Mouse (Mus musculus) myocyte (in vitro differentiated cells): ENCODE measurements around the gene Zfp709. TPM values are rescaled to one million over a fixed set of nuclear protein-coding genes. Genes with fewer than 3 reads are reported as not detected.
"Not testable (repeated sequence)": the region's sequence is repeated elsewhere in the genome, so short reads cannot be mapped to it uniquely, and the experiment has no call there.

ENCODE experiments used
- H3K27me3 ChIP-seq: one replicate; pipeline ENCODE4 v1.6.1; 2011; ENCODE audit not compliant: control insufficient read depth, insufficient read depth, insufficient read length
- H3K36me3 ChIP-seq: one replicate; pipeline ENCODE4 v1.6.1; 2011; ENCODE audit not compliant: control insufficient read depth, insufficient read depth
- H3K4me2 ChIP-seq: one replicate; pipeline ENCODE4 v1.6.1; 2011; ENCODE audit warnings: low read depth, control low read depth
- H3K4me3 ChIP-seq: one replicate; pipeline ENCODE4 v1.5.1; 2011; ENCODE audit warnings: mild to moderate bottlenecking, control low read depth, moderate library complexity
- H3K79me2 ChIP-seq: one replicate; pipeline ENCODE4 v1.6.1; 2011; ENCODE audit not compliant: control insufficient read depth, insufficient read depth
- H3ac ChIP-seq: one replicate; pipeline ENCODE4 v1.6.1; 2011; ENCODE audit not compliant: control insufficient read depth, insufficient read length
- MYOG ChIP-seq, 3 experiments: IDR thresholded peaks; one replicate each; pipeline ENCODE4 v1.6.1; 2011; ENCODE audit warnings: control low read depth in 2 of 3, low read depth in 2 of 3, mild to moderate bottlenecking in 2 of 3; ENCODE audit not compliant: insufficient read length in 2 of 3, control insufficient read depth in 1 of 3, insufficient read depth in 1 of 3
- POLR2A ChIP-seq: IDR thresholded peaks from one replicate; pipeline ENCODE4 v1.6.1; 2011; ENCODE audit warnings: low read depth, mild to moderate bottlenecking, control low read depth, moderate library complexity; ENCODE audit not compliant: insufficient read length
- polyA plus RNA-seq: library from polyadenylated mRNA; unstranded; fragments of >200 nt; fragmentation: generic; extraction: Trizol; gene quantifications from one replicate; pipeline ENCODE4 v1.2.1, GENCODE M21; 2012; ENCODE audit warnings: missing spikeins

The Zfp709 gene
- 0.31 TPM for polyA plus RNA-seq

GRCm38 (mm10) chr8:71881618-71882274 is at the start of gene Zfp709:
Zfp709 (plus strand) TSS chr8:71882019.
- H3K4me2 ChIP-seq = peak within 1 kb of the TSS; percentile 51
- H3K27me3 ChIP-seq = no peaks in the 10 kb centered on the region
- TF ChIP-seq MYOG (IDR thresholded peaks at IDR 0.05; ENCODE audit: control insufficient read depth in 1 of 3, insufficient read depth in 1 of 3, insufficient read length in 2 of 3, low read depth in 2 of 3) (no peak), POLR2A (peak; percentile 33)
- H3K36me3 ChIP-seq = no peaks in the 10 kb centered on the region
- no peak within 1 kb of the TSS for H3ac ChIP-seq
- peak within 1 kb of the TSS; percentile 17 for H3K4me3 ChIP-seq
- no peaks in the 10 kb centered on the region for H3K79me2 ChIP-seq

- H3K79me2 ChIP-seq, H3K4me3 ChIP-seq, H3K27me3 ChIP-seq, H3ac ChIP-seq, H3K36me3 ChIP-seq, H3K4me2 ChIP-seq: not testable (repeated sequence)
These were observed 43.6 kb upstream of the Zfp709 start for GRCm38 (mm10) chr8:71838207-71838606.

DNA sequence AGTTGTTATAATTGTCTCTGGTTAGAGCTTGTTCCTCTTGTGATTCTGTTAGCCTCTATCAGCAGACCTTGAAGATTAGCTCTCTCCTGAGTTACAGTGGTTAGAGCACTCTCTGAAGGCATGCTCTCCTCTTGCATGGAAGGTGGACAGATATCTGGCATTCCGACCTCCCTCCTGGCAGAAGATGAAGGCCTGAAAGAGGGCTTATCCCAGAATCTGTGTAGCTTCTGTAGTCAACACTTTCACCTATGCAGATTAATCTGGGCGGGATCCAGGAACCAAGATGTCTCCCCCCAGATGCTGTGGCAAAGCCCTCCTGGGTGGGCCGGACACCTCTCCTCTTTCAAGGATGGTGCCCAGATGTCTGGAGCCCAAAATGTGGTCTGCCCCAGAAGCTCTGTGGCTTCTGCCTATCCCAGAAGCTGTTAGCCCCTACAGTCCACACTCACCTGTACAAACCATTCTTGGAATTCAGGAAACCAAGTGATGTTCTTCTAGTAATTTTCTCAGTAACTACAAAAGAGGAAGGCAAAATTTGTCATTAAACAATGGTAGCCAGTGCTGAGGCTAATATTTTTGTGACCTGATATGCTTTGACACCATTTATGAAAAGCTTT is 40.5 kb upstream of the Zfp709 start:
- not testable (repeated sequence) for H3K27me3 ChIP-seq, H3ac ChIP-seq, H3K36me3 ChIP-seq, H3K79me2 ChIP-seq, H3K4me3 ChIP-seq, H3K4me2 ChIP-seq

- not testable (repeated sequence) for H3K4me3 ChIP-seq, H3K79me2 ChIP-seq, H3ac ChIP-seq, H3K27me3 ChIP-seq, H3K36me3 ChIP-seq, H3K4me2 ChIP-seq
These were observed 39.3 kb upstream of the Zfp709 start for GRCm38 (mm10) chr8:71842476-71842875.

DNA sequence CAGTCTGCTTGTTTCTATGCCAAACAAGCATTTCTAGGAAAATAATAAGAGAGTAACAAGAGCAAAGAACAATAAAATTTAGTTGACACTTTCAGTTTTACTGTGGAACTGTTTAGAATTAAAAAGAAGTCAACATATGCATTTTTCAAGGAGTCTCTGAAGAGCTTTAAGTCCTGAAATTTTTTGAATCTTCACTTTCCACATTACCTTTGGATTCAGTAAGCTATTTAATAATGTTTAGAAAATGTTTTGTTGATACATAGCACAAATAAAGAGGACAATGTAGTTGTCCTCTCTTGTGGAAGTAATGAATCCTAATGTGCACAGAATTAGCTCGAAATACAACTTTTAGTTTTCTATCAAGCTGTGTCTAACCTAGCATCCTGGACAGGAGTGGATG is 37.4 kb upstream of the Zfp709 start:
- not testable (repeated sequence) for H3K36me3 ChIP-seq, H3K27me3 ChIP-seq, H3ac ChIP-seq, H3K4me2 ChIP-seq, H3K4me3 ChIP-seq, H3K79me2 ChIP-seq

GRCm38 (mm10) chr8:71845993-71846483 is 35.8 kb upstream of the Zfp709 start:
- not testable (repeated sequence) for H3ac ChIP-seq, H3K79me2 ChIP-seq, H3K36me3 ChIP-seq, H3K4me3 ChIP-seq, H3K4me2 ChIP-seq, H3K27me3 ChIP-seq

DNA sequence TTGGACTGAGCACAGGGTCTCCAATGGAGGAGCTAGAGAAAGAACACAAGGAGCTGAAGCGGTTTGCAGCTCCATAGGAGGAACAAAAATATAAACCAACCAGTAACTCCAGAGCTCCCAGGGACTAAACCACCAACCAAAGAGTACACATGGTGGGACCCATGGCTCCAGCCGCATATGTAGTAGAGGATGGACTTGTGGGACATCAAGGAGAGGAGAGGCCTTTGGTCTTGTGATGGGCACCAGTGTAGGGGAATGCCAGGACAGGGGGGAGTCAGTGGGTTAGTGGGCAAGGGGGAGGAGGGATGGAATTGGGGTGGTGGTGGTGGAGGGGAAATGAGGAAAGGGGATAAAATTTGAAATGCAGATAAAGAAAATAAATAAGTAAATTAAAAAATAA is 35.1 kb upstream of the Zfp709 start:
- H3K36me3 ChIP-seq, H3K4me3 ChIP-seq, H3ac ChIP-seq, H3K79me2 ChIP-seq, H3K27me3 ChIP-seq, H3K4me2 ChIP-seq: not testable (repeated sequence)

- H3K27me3 ChIP-seq, H3K36me3 ChIP-seq, H3K4me3 ChIP-seq, H3K79me2 ChIP-seq, H3K4me2 ChIP-seq, H3ac ChIP-seq: not testable (repeated sequence)
These were observed 30.8 kb upstream of the Zfp709 start for GRCm38 (mm10) chr8:71851014-71851413.

DNA sequence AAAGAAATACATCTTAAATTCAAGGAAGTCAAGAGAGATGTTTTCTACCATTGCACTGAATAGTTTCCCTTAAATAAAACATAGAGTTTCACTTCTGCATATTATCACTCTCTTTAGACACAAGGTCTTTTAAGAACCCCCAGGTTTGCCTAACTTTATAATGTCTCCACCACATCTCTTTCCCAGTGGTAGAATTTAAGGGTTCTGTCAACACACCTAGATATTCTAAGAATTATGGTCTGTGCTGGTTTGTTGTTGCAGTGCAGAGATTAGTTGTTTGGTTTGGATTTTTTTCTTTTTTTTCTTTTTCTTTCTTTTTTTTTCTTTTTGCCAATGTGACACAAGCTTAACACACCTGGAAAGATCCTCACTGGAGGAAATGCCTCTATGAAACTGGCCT is 28.5 kb upstream of the Zfp709 start:
- H3K36me3 ChIP-seq, H3ac ChIP-seq, H3K4me2 ChIP-seq, H3K79me2 ChIP-seq, H3K27me3 ChIP-seq, H3K4me3 ChIP-seq: not testable (repeated sequence)

GRCm38 (mm10) chr8:71856630-71857328 is 25.0 kb upstream of the Zfp709 start:
- not testable (repeated sequence) for H3K4me3 ChIP-seq, H3K4me2 ChIP-seq, H3K36me3 ChIP-seq, H3K79me2 ChIP-seq, H3ac ChIP-seq, H3K27me3 ChIP-seq

- H3K36me3 ChIP-seq, H3K27me3 ChIP-seq, H3K4me3 ChIP-seq, H3K4me2 ChIP-seq, H3K79me2 ChIP-seq, H3ac ChIP-seq: not testable (repeated sequence)
These were observed 24.5 kb upstream of the Zfp709 start for GRCm38 (mm10) chr8:71857364-71857763.

GRCm38 (mm10) chr8:71861551-71861950 is 20.3 kb upstream of the Zfp709 start:
- H3K36me3 ChIP-seq, H3ac ChIP-seq, H3K4me3 ChIP-seq, H3K4me2 ChIP-seq, H3K27me3 ChIP-seq, H3K79me2 ChIP-seq: not testable (repeated sequence)
